Mouse (Mus musculus) urinary bladder, postnatal 0 days (tissue): ENCODE data around the gene Snrpd3. TPM values are rescaled to one million over a fixed set of nuclear protein-coding genes. Genes with fewer than 3 reads are reported as not detected.

ENCODE experiments used
- polyA plus RNA-seq: library from polyadenylated mRNA; unstranded; fragments of >200 nt; fragmentation: Nextera tagmentation; extraction: Ambion mirVana; gene quantifications from 2 replicates; pipeline ENCODE4 v1.2.1, GENCODE M21; 2015

The Snrpd3 gene
- polyA plus RNA-seq: 80.1 and 83.1 TPM in 2 replicates

DNA sequence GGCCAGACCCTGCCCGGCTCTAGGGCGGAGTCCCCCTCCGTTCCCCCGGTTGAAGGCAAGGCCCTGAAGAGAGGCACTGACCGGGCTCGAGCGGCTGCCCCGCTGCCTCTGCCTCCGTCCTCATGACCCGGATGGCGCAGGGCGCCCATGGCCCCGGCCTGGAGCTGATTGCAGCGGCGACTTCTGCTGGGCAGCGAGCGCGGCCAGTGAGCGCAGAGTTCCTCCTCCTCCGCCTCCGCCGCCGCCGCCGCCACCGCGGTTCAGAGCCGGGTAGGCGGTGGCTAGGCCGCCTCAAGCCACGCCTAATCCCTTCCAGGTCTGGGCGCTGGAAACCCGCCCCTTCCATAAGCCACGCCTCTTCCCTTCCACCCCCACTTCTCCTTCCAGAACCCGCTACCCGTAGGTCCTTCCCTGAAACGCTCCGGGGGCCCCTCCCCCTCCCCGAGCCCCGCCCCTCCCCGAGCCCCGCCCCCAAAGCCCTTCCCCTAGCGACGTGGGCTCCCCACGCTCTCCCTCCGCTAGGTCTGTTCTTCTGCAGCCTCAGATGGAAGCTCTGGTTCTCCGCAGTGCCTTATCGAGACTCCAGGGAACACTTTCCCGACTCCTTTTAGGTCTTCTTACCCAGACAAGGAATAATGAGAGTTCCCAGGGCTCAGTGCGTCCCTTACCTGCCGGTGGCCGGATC is at the start of gene Snrpd3:
Gene Snrpd3 (plus strand): TSS at position 479 of the 685 bp plus-strand sequence.

DNA sequence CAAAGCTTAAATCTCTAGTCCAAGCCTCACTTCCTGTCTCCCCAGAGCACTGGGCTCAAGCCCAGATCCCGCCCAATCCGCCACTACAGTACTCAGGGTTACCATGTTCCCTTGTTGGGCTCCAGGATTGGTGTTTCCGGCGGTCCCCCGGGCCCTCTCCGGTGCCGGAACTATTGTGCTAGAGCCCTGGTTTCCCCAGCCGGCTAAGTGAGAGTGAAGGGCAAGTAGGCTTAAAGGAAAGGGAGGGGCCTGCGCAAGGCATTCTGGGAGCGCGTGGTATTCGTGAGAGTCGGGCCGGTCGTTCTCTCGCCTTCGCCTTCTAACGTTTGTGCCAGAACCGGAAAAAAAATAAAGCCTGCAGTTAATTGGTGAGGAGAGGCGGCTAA is 400 bp downstream of the Snrpd3 start, which contains the start of gene Gucd1:
Gene Gucd1 (minus strand): TSS at position 215 of the 386 bp plus-strand sequence.

DNA sequence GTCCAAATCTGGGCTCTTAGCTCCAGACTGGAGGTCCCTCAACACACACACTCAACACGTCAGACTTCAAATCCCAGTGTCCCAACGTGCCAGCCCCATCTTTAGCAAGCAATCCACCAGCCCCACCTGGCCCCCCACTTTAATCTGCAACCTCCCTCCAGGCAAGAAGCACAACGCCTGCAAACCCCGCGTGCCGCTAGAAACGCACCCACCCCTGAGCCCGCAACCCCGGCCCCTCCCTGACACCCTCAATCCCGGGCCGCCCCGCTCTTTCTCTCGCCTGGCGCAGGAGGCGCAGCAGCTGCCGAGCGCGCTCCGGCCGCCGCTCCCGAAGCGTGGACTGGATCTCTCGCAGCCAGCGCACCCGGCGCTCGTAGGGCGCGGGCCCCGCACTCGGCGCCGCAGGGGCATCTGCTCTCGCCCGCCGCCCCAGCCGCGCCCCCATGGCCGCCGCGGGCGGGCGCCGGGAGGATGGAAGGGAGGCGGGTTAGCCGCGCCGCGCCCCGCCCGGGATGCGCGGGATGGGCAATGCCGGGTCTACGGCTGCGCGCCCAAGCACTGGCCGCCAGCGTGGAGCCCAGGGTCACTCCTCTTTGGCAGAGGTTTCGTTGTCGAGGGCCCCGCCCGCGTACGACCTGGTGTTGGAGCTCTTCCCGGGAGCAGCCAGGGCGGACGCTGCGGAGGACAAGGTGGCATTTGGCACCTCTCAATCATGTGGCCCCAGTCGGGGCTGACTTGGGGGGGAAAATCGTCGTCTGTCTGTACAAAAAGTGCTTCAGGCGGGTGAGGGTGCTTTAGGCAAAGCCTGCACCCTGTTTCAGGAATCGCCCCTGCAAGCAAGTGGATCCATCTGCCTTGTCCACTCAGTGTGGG is 42.6 kb downstream of the Snrpd3 start, which contains the start of gene Lrrc75b:
Gene Lrrc75b (minus strand): TSS at position 655 of the 873 bp plus-strand sequence.

DNA sequence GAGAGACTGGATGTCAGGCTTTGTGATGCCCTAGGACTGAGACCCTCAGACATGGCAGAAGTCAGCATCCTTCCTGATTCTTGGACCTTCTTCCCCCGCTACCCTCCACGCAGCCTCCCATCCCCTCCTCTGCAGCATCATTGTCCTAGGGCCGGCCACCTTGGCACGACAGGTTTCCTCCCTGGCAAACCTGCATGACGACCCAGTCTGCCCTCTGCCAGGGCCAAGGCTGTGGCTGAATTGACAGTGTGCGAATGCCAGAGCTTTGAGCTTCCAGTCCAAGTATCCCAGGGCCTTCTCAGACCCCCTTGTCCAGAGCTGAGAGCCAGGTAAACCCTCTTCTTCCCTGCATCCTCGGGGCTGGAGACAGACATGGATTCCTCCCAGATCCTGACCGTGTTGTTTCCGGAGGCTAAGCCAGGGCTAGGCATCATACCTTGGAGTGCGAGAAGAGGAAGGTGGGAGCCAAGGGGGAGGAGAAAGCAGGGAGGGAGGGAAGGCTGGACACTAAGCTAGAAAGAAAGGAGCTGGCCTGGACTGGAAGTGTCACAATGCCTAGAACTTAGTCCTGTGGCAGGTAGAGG is 43.8 kb downstream of the Snrpd3 start, which contains the start of gene Ggt1:
Gene Ggt1 (plus strand): TSS at position 534 of the 584 bp plus-strand sequence.

Other genes with a start within 250 kb of the Snrpd3 start
- gene Adora2a, start 200.7 kb upstream of the Snrpd3 start, polyA plus RNA-seq: 1.3 and 1.4 TPM in 2 replicates
- 0.18 and 0.22 TPM in 2 replicates for gene Upb1, start 116.4 kb upstream of the Snrpd3 start, polyA plus RNA-seq
- 19.7 and 21.3 TPM in 2 replicates for gene Gucd1, start 421 bp downstream of the Snrpd3 start, polyA plus RNA-seq
- 3.7 and 5.4 TPM in 2 replicates for gene Lrrc75b, start 42.8 kb downstream of the Snrpd3 start, polyA plus RNA-seq
- gene Ggt1, start 44.1 kb downstream of the Snrpd3 start, polyA plus RNA-seq: 0.36 TPM in 1 of 2 replicates, not detected in the other
- gene Ggt5, start 71.8 kb downstream of the Snrpd3 start, polyA plus RNA-seq: 1.2 and 1.9 TPM in 2 replicates
- gene Susd2, start 126.5 kb downstream of the Snrpd3 start, polyA plus RNA-seq: 79.5 and 108 TPM in 2 replicates
- gene Cabin1, start 246.8 kb downstream of the Snrpd3 start, polyA plus RNA-seq: 17.0 and 18.6 TPM in 2 replicates